Mouse (Mus musculus) cortical plate, adult 2 months (tissue): ENCODE data around the gene Ddt. TPM values are rescaled to one million over a fixed set of nuclear protein-coding genes. Genes with fewer than 3 reads are reported as not detected.
"Not testable (repeated sequence)": the region's sequence is repeated elsewhere in the genome, so short reads cannot be mapped to it uniquely, and the experiment has no call there.

Experiments
- H3K27ac ChIP-seq: fragments of 200-500 bp; 2 replicates; pipeline ENCODE4 v1.5.1; 2012; ENCODE audit warnings: low read length, control low read depth, inconsistent platforms; ENCODE audit not compliant: insufficient read depth
- H3K4me1 ChIP-seq: fragments of 200-500 bp; 2 replicates; pipeline ENCODE4 v1.6.1; 2011; ENCODE audit warnings: low read length; ENCODE audit not compliant: control insufficient read depth, insufficient read depth
- H3K4me3 ChIP-seq: fragments of 200-500 bp; 2 replicates; pipeline ENCODE4 v1.5.1; 2011; ENCODE audit warnings: mild to moderate bottlenecking, low read length, control low read depth; ENCODE audit not compliant: insufficient read depth
- CTCF ChIP-seq: fragments of 200-500 bp; IDR thresholded peaks from 2 replicates; pipeline ENCODE4 v1.5.1; 2011; ENCODE audit warnings: mild to moderate bottlenecking, control low read depth, low read length; ENCODE audit not compliant: insufficient read depth; ENCODE audit errors: extremely low read depth
- POLR2A ChIP-seq: fragments of 200-500 bp; IDR thresholded peaks from 2 replicates; pipeline ENCODE4 v1.6.1; 2011; ENCODE audit warnings: mild to moderate bottlenecking, low read length, control low read depth; ENCODE audit not compliant: insufficient read depth; ENCODE audit errors: extremely low read depth
- polyA plus RNA-seq: library from polyadenylated mRNA; depleted of rRNA; stranded (reverse); fragments of >200 nt; gene quantifications from 2 replicates; pipeline ENCODE4 v1.2.3, GENCODE M21; 2012

Gene Ddt
- polyA plus RNA-seq, 1 experiment = 90.3 TPM

DNA sequence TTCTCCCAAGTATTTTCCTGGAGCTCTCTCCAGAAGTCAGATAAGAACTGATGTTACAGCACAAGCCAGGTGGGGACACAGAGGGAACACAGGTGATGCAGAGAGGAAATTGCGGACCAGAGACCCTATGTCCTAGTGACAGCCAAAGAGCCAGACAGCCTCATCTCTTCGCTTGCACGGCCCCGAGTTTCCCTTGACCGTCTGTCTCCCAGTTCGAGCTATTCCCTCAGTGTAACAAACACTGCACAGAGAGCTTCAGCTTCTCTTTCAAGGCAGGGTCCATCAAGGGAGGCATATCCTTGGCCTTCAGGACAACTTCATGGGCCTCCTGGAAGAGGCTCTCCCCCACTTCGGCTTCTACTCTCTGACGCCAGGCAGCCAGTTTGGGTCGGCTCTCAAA is 1.4 kb upstream of the Ddt start:
- Histone ChIP-seq H3K4me3 (no peak overlapping the region), H3K27ac (no peak overlapping the region), H3K4me1 (no peaks in the 10 kb centered on the region)
- TF ChIP-seq CTCF = no peak
- no peak for TF ChIP-seq POLR2A

- Histone ChIP-seq H3K27ac (no peak overlapping the region), H3K4me1 (no peaks in the 10 kb centered on the region), H3K4me3 (no peak overlapping the region)
- no peak for TF ChIP-seq POLR2A
Observed at GRCm38 (mm10) chr10:75774102-75774501, 888 bp upstream of the Ddt start.

DNA sequence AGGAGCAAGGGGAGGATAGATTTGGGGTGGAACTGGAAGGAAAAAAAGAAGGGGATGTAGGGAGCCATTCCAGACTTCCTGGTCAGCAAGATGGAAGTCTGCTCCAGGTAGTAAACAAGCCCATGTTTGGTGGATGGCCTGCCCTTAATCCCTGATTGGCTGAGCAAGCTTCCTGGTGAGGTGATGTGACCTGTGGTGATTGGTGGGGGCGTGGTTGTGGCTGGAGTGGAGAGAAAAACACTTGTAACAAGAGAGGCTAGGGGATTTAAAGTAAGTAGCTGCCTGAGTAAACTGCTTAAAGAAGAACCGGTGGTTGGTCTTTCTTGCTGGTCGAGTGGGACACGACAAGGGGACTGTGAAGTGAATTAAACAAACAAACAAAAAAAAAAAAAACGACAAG is 5.5 kb downstream of the Ddt start:
- H3K4me3 ChIP-seq, H3K27ac ChIP-seq, H3K4me1 ChIP-seq: not testable (repeated sequence)

- peaks cover 2% of the 10 kb centered on the region for H3K4me1 ChIP-seq
- H3K4me3 ChIP-seq = no peak overlapping the region
- TF ChIP-seq CTCF (no peak), POLR2A (no peak)
- H3K27ac ChIP-seq = no peak overlapping the region
Observed at GRCm38 (mm10) chr10:75766856-75767255, 6.4 kb downstream of the Ddt start.

- peak overlapping the region; percentile 86 for H3K4me3 ChIP-seq
- H3K4me1 ChIP-seq = peaks cover 2% of the 10 kb centered on the region
- no peak overlapping the region for H3K27ac ChIP-seq
Observed at GRCm38 (mm10) chr10:75764519-75765473, 8.4 kb downstream of the Ddt start.

GRCm38 (mm10) chr10:75763682-75764518 is 9.3 kb downstream of the Ddt start, which contains the start of gene Cabin1:
Gene Cabin1, minus strand, starts transcription at chr10:75764341.
- Histone ChIP-seq H3K4me3 (peak within 1 kb of the TSS; percentile 86), H3K27ac (no peak within 1 kb of the TSS), H3K4me1 (peaks cover 2% of the 10 kb centered on the region)
- TF ChIP-seq POLR2A (peak; percentile 91), CTCF (no peak)

More at GRCm38 (mm10) chr10:75764519-75765473, 8.4 kb downstream of the Ddt start:
- TF ChIP-seq CTCF (peak; percentile 43), POLR2A (no peak)

DNA sequence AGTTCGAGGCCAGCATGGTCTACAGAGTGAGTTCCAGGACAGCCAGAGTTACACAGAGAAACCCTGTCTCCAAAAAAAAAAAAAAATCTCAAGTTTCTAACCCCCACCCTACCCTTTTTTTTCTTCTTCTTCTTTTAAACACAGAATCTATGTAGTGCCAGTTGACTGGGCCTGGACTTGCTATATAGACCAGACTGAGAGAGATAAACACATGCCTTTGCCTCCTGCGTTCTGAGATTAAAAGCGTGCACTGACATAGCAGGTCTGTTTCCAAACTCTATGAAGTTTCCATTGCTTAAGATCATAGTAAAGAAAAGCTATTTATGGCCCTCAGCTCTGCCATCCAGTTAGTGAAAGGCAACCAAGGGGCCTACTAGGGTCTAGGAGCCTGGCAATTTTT is 10.8 kb downstream of the Ddt start:
- Histone ChIP-seq H3K27ac (no peak overlapping the region), H3K4me1 (peaks cover 2% of the 10 kb centered on the region), H3K4me3 (no peak overlapping the region)
- no peak for TF ChIP-seq CTCF
- no peak for TF ChIP-seq POLR2A

DNA sequence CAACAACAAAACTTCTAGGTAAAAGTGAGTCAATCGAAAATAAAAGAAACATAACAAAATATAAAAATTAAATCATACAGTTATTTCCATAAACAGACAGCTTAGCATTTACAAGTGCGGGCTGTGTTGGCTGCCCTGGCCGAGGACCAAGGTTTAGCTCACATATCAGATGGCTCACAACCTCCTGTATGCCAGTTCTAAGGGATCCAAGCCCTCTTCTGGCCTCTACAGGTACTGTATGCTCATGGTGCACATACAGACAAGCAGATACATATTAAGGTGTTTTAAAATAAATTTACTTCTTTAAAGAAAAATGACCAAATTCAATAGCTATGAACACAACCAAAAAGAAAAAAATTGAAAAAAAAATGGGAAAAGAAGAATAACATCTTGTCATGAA is 12.9 kb downstream of the Ddt start:
- Histone ChIP-seq H3K4me1 (peaks cover 2% of the 10 kb centered on the region), H3K4me3 (no peak overlapping the region), H3K27ac (no peak overlapping the region)
- no peak for TF ChIP-seq CTCF
- TF ChIP-seq POLR2A = no peak

DNA sequence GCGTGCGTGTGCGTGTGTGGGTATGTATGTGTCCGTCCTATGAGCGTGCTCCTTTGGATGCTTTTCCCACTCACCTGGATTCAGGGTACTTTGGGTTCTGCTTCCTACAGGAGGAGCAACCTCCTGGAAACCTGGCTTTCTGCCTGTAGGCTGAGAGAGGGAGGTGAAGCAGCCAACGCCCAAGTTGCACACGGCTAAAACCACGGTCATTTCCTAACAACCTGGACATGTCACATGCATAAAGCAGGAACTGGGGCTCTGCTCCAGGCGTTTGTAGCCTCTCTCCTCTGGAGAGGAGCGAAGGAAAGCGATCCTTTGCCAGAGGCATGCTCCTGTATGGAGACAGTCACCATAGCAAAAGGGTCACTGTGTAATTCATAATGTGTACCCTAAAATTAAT is 16.5 kb downstream of the Ddt start:
- TF ChIP-seq CTCF (no peak), POLR2A (no peak)
- Histone ChIP-seq H3K4me3 (no peak overlapping the region), H3K27ac (no peak overlapping the region), H3K4me1 (no peaks in the 10 kb centered on the region)

DNA sequence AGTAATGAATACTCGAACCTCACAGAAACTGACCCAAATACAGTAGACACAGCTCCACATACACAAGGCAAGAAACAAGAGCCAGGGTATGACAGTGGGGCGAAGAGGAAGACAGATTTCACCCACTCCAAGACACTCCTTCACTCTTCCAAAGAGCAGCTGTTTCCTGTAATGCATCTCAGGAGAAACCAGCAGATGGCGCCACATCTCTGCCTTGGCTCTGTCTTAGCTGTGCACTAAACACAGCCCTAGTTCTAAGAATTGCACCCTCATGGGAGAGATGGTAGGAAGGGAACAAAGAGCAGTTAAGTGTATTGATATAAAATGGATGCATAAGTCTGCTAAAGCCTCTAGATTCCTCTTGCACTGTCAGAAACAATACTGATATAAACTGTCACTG is 29.2 kb downstream of the Ddt start:
- Histone ChIP-seq H3K27ac (0 out of 2 replicates have a peak overlapping the region, but pooled peaks have one; percentile 9), H3K4me1 (no peaks in the 10 kb centered on the region; the same call in 1 of the 2 replicates), H3K4me3 (no peak overlapping the region)
- TF ChIP-seq CTCF (peak; percentile 97), POLR2A (no peak)
